Mouse (Mus musculus) cerebellum, adult 18-20 months (tissue): ENCODE measurements around the gene Prm3.
A peak's percentile ranks its signal among the peaks of the same experiment; 100 is the strongest.

Source experiments
- DNase-seq, 2 experiments: peaks; one replicate each; pipeline ENCODE4 v3.0.0; 2021

Prm3 gene

DNA sequence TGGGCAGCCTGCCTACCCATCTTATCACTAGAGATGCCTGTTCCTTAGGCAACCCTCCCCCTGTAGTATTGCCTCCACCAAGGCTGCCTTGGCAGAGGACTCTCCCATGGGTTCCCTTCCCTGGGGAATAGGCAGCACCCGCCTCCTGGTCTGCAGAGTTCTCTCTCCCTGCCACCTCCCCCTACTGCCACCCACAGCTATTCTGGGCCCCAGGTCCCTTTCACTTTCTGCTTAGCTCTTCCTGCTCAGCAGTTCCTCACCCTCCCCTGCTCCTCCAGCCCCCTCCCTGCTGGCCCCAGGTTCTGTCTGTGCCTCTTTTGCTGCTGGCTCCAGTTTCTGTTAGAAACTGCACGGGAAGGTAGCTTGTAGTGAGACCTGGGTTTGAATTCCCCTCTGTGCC lies 21.1 kb downstream of the Prm3 start:
- DNase-seq = no peak

DNA sequence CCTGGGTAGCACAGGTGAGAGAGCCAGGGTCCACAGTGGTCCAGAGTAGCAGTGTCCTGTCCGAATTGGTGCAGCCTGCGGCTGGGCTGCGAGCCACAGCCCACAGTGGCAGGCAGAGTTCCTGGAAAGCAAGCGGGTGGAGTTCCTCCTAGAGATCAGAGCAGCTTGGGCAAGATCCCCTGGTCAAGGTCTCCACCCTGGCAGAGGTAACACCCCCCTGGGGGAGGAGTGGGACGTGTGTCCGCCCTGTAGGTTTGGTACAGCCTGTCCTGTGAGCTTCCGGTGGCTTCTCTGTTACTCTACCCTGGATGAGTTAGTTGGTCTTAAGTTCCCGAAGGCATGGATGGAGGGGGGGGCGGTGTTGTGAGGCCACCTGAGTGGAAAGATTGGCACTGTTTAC lies 21.9 kb downstream of the Prm3 start:
- no peak for DNase-seq

DNA sequence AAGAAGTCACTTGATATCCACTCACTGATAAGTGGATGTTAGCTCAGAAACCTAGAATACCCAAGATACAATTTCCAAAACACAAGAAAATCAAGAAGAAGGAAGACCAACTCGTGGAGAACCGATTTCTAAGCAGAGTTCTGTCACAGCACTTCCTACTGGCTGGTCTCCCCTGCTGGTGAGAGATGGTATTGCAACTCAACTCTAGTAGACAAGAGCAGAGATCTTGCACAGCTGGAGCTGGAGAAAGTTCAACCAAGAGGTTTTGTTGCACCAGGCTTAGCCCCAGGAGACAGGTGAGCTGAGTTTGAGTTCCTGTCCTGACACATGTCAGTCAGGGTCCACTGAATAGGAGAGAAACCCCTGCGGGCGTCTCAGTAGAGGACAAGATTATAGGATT lies 23.6 kb downstream of the Prm3 start:
- DNase-seq = peak; percentile 73 to 78

DNA sequence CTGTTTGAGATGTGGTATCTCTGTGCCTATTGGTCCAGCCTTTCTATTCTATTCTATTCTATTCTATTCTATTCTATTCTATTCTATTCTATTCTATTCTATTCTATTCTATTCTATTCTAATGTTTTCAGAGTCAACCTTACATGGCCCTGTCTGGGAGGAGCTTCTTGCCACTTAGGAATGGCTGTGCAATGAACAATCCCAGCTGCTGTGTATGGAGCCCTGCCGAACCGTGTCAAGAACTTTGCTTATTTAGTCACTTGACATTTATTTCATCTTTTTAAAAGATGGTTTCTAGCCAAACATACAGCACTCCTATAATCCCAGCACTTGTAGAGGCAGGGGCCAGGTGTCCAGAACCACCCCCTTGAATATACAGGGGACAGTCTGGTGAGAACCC lies 26.4 kb downstream of the Prm3 start:
- DNase-seq = no peak

GRCm38 (mm10) chr16:10763540-10764264 lies 27.0 kb downstream of the Prm3 start:
- DNase-seq = no peak

DNA sequence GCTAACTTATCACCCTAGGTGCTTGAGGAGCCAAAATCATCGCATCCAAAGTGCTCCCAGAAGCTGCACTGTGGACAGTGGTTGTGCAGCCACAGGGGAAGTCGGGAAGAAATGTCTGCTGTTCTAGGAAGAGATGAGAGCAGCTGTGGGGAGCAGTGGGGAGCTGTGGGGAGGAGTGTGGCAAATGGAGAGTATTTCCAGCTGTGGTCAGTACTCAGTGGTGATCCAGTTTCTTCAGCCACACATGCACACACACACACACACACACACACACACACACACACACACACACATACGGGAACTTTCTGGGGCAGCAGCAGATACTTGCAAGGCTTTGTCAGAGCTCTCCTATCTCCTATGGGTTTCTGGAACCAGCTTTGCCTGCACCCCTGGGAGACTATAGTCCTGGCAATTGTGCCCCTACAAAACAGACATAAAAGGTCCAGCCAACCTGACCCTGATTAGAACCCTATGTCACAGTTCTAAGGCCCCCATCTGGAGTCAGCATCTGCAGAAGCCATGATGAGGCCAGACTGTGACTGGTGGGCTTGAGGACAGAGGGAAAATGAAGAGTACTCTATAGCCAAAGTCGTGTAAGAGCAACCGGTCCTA lies 28.0 kb downstream of the Prm3 start:
- DNase-seq = no peak

- DNase-seq = no peak
Observed at GRCm38 (mm10) chr16:10761182-10761581, 29.5 kb downstream of the Prm3 start.

DNA sequence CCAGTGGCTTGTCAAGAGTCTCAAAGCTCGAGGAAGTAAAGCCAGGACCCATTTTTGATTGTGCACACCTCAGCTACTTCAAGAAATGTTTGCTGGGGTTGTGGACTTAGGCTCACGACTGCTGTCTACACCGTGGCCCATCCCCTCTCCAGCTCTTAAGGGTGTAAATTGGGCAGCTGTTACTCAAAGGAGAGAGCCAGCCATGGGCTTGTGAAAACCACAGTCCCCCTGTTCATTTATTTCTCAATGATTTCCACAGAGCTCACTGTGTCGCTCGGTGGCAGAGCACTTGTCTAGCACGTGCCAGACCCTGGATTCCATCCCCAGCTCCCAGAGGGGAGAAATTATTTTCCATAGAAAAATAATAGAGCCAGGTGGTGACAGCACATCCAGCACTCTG lies 34.5 kb downstream of the Prm3 start:
- no peak for DNase-seq

GRCm38 (mm10) chr16:10754521-10755296 lies 36.0 kb downstream of the Prm3 start:
- no peak for DNase-seq

DNA sequence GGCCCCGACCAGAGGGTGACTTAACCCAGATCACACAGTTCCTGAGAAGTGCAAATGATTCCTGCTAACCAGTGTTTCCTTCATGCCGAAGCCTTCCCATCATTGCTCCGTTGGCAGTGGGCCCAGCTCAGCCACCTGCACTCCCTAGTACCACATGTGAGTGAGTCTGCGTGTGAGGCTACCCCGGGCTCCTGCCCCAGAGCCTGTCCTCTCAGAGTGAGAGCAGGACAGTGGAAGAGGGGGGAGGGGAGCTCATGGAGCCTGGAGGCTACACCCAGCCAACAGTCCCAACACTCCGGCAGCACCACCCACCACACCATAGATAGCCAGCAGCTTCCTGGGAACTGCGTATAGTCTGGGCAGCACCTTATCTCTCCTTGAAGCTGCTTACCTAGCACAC lies 40.9 kb downstream of the Prm3 start:
- peak; percentile 82 to 86 for DNase-seq

GRCm38 (mm10) chr16:10749226-10749625 lies 41.5 kb downstream of the Prm3 start:
- no peak for DNase-seq

DNA sequence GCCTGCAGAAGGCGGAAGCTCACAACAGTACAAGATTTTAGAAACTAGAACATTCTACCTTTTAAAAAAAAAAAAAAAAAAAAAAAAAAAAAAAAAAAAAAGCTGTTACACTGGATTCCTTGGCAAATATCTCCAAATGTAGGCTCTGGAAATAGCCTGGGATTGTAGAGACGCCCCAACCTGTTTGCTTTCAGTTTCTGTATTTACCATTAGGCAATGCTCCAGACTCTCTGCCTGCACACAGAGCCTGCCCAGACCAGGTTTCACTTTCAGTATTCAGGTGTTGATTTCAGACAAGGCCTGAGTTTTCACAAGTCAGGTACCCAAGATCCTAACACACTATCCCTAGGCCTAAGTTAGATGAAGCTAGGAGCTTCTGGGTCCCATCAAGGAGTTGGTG lies 49.6 kb downstream of the Prm3 start:
- DNase-seq = no peak
